Mouse (Mus musculus) midbrain, embryonic 13.5 days (tissue): ENCODE results near the gene Syn3. TPM values are rescaled to one million over a fixed set of nuclear protein-coding genes. Genes with fewer than 3 reads are reported as not detected.
"Not testable (repeated sequence)": the region's sequence is repeated elsewhere in the genome, so short reads cannot be mapped to it uniquely, and the experiment has no call there.

Experiments used
- ATAC-seq: fragments of 200-750 bp; cut with Nextera tagmentation; 2 replicates; pipeline ENCODE4 v1.8.0; 2017; ENCODE audit warnings: mild to moderate bottlenecking, moderate TSS enrichment, moderate library complexity
- H3K27ac ChIP-seq: fragments of 300-500 bp; sonication (generic); 2 replicates; pipeline ENCODE4 v1.5.1; 2015; ENCODE audit warnings: inconsistent platforms, mild to moderate bottlenecking, moderate library complexity
- H3K27me3 ChIP-seq: fragments of 300-500 bp; sonication (generic); 2 replicates; pipeline ENCODE4 v1.6.1; 2015; ENCODE audit warnings: mild to moderate bottlenecking, inconsistent platforms
- H3K36me3 ChIP-seq: fragments of 300-500 bp; sonication (generic); 2 replicates; pipeline ENCODE4 v1.6.1; 2015; ENCODE audit warnings: mild to moderate bottlenecking, inconsistent platforms
- H3K4me1 ChIP-seq: fragments of 300-500 bp; sonication (generic); replicated peaks from 2 replicates; pipeline ENCODE4 v1.6.1; 2015; ENCODE audit warnings: inconsistent platforms
- H3K4me2 ChIP-seq: fragments of 300-500 bp; sonication (generic); replicated peaks from 2 replicates; pipeline ENCODE4 v1.6.1; 2015; ENCODE audit warnings: moderate library complexity, mild to moderate bottlenecking, inconsistent platforms
- H3K4me3 ChIP-seq: fragments of 300-500 bp; sonication (generic); replicated peaks from 2 replicates; pipeline ENCODE4 v1.5.1; 2015; ENCODE audit warnings: mild to moderate bottlenecking, inconsistent platforms
- H3K9ac ChIP-seq: fragments of 300-500 bp; sonication (generic); replicated peaks from 2 replicates; pipeline ENCODE4 v1.6.1; 2015; ENCODE audit warnings: mild to moderate bottlenecking, inconsistent platforms
- H3K9me3 ChIP-seq: fragments of 300-500 bp; sonication (generic); 2 replicates; pipeline ENCODE4 v1.6.1; 2016; ENCODE audit warnings: mild to moderate bottlenecking, inconsistent platforms
- WGBS: fragments of 180-500 bp; shearing (Covaris S2); methylation state at CpG from one replicate; pipeline ENCODE4 v1.1.7; 2015; 5-methylcytosine and 5-hydroxymethylcytosine counted together
- polyA plus RNA-seq: library from polyadenylated mRNA; unstranded; fragments of >200 nt; fragmentation: Nextera tagmentation; extraction: Ambion mirVana; gene quantifications from 2 replicates; pipeline ENCODE4 v1.2.1, GENCODE M21; 2015

The Syn3 gene
- polyA plus RNA-seq, 1 experiment from 2014 or later, result 13.8 TPM

DNA sequence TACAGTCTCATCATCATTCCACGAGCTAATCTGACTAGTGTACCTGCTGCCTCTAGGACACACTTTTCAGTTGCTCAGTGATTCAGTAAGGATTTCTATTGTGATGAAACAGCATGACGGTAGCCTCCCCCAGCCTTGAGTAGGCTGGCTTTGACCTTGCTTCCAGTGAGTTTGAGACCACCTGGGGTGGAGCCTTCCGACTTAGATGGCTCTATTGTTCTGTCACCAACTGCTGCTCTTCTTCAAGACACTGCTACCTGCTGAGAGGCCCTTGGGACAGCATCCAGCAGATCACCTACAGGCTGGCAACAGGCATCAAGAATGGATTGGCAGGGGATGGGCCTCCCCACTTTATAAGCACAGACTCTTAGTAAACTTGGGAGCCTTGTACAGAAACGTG lies 63.7 kb downstream of the Syn3 start:
- not testable (repeated sequence) for H3K9ac ChIP-seq
- WGBS, result 44% methylated on average over 4 of the region's 4 CpGs

DNA sequence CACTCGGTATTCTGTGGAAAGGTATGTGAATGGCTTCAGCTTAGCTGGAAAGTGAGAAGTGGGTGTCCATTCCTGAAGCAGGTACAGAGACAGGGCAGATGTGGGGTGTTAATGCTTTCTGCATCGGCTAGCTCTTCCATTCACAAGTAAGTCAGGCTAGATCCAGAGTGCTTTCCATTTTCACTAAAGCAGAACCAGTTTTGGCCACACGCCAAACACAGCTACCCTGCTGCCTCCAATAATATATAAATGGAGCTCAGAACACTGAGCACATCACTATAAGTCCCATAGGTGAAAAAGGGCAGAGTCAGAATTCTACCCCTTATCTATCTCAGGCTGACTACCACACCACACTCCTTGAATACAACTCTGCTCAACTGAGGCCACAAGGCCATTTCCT lies 69.0 kb downstream of the Syn3 start:
- Histone ChIP-seq H3K9me3 (no peaks in the 10 kb centered on the region), H3K27ac (no peak overlapping the region), H3K9ac (no peak overlapping the region), H3K36me3 (no peaks in the 10 kb centered on the region), H3K4me2 (no peak overlapping the region), H3K4me3 (no peak overlapping the region), H3K27me3 (no peaks in the 10 kb centered on the region), H3K4me1 (peaks cover 9% of the 10 kb centered on the region; the same call in 1 of the 2 replicates)
- no peak for ATAC-seq
- 84% methylated on average over 3 of the region's 3 CpGs for WGBS

More for the DNA sequence above, 63.7 kb downstream of the Syn3 start:
- not testable (repeated sequence) for H3K4me3 ChIP-seq, H3K9me3 ChIP-seq, H3K4me2 ChIP-seq, H3K27me3 ChIP-seq, H3K27ac ChIP-seq, ATAC-seq, H3K36me3 ChIP-seq, H3K4me1 ChIP-seq

DNA sequence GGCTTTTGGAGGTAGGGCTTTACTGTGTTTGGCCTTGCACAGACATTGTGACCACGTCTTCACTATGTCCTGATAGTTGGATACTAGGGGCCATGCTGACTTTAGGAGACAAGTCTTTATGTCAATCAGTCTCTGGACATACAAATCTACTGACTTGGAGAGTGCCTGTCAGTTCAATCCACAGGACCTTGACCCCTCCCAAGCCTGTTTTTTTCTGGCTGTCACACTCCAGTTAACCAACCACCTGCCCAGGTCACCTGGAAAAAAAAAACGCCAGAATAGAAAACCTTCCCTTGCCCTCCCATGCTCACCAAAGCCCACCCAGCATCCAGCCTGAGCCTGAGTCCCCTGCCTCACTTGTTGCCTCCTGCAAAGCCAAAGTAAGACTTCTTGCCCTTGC lies 70.7 kb downstream of the Syn3 start:
- H3K27me3 ChIP-seq, result no peaks in the 10 kb centered on the region
- H3K4me3 ChIP-seq, result no peak overlapping the region
- no peak overlapping the region for H3K27ac ChIP-seq
- H3K4me1 ChIP-seq, result peaks cover 9% of the 10 kb centered on the region; the same call in 1 of the 2 replicates
- no peak overlapping the region for H3K9ac ChIP-seq
- no peaks in the 10 kb centered on the region for H3K36me3 ChIP-seq
- no peak for ATAC-seq
- H3K9me3 ChIP-seq, result no peaks in the 10 kb centered on the region
- H3K4me2 ChIP-seq, result no peak overlapping the region
- WGBS, result 67% methylated on average over 2 of the region's 2 CpGs

DNA sequence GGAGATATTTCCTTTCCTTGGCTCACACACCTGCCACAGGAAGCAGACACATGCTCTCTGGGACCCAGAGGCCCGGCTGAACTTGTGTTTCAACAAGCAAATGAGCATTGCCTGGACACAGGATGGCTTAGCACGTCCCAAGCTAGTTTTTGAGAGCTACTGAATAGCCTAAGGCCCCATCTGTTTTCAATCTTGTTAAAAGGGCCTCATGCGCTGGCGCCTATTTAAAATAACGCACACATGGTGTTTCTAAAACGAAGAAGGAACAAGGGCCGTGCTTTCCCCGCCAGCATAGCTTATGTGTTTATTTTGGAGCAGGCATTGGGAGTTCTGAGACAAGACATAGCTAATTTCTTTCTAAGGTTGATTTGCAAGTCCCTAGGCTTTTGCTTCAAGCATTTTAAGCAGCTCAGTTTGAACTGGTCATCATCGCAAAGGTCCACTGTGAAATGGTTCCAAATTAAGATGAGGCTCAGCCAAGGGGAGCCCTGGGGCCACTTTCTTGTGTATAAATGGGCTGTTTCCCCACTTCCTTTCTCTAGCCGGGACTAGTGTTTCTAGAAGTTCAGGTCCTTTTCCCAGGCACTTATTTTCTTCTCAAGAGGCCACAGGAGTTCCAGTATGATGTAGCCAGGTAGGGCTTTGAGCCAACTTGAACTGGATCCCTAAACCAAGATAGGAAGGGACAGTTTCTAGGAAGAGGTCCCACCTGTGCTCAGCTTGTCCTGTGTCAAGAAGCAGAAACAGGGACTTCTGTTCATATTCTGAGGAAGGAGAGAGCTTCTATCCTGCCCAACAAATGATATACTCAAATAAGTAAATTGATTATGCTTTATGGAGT lies 72.8 kb downstream of the Syn3 start:
- H3K27ac ChIP-seq, result no peak overlapping the region

DNA sequence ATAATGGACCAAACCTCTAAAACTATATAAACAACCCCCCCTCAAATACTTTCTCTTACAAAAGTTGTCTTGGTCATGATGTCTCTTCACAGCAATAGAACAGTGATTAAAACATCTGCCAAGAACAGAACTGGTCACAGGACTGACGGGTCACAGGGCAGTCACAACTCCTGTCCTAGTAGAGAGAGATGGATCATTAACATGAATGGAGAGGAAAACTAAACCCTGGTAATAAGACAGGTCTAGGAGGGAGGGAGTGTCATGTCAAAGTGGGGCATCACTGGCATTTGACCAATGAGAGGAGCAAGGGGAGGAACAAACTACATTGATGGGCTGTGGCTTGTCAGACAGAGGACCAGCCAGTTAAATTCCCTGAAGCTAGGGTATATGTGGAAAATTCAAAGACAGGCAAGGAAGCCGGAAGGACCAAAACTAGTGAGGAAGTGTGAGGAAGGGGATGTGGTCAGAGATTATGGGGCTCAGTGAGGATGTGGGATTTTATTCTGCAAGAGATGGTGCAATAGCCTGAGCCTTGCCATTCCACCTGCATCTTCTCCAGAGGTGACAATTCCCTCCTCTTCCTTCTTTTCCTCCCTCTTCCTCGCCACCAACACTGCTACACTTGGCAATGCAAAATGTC lies 76.8 kb downstream of the Syn3 start:
- no peak overlapping the region for H3K4me3 ChIP-seq
- ATAC-seq, result no peak
- no peaks in the 10 kb centered on the region for H3K36me3 ChIP-seq
- H3K4me1 ChIP-seq, result peaks cover 9% of the 10 kb centered on the region; the same call in 1 of the 2 replicates
- H3K4me2 ChIP-seq, result no peak overlapping the region
- 96% methylated on average over 3 of the region's 3 CpGs for WGBS
- H3K9me3 ChIP-seq, result no peaks in the 10 kb centered on the region
- no peak overlapping the region for H3K9ac ChIP-seq
- no peak overlapping the region for H3K27ac ChIP-seq
- H3K27me3 ChIP-seq, result no peaks in the 10 kb centered on the region

More for the DNA sequence above, 72.8 kb downstream of the Syn3 start:
- Histone ChIP-seq H3K4me2 (no peak overlapping the region), H3K9ac (no peak overlapping the region), H3K36me3 (no peaks in the 10 kb centered on the region), H3K9me3 (no peaks in the 10 kb centered on the region), H3K4me3 (no peak overlapping the region), H3K27me3 (no peaks in the 10 kb centered on the region), H3K4me1 (peaks cover 9% of the 10 kb centered on the region; the same call in 1 of the 2 replicates)
- 60% methylated on average over 10 of the region's 10 CpGs for WGBS
- no peak for ATAC-seq

DNA sequence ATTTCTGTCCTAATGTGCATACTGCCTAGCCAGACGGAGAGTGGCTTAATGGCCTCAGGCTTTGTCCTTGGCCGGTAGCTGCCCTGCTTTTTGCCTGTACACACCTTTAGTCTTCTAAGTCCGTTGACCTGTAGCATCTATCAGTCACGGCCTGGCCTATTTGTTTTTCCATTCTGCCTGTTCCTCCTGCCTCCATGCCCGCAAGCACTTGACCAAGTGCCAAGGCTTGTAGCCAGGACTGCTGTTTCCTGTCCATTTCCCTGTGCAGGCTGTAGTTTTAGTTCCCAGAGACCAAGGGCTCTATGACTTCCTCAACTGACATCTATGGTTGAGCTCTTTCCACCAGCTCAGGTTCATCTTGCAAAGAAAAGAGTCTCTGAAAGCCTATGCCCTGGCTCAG lies 79.8 kb downstream of the Syn3 start:
- no peaks in the 10 kb centered on the region for H3K27me3 ChIP-seq
- no peaks in the 10 kb centered on the region for H3K4me1 ChIP-seq
- H3K4me3 ChIP-seq, result no peak overlapping the region
- H3K9me3 ChIP-seq, result no peaks in the 10 kb centered on the region
- 91% methylated on average over 5 of the region's 5 CpGs for WGBS
- no peaks in the 10 kb centered on the region for H3K36me3 ChIP-seq
- ATAC-seq, result no peak
- H3K4me2 ChIP-seq, result no peak overlapping the region
- no peak overlapping the region for H3K9ac ChIP-seq
- no peak overlapping the region for H3K27ac ChIP-seq

DNA sequence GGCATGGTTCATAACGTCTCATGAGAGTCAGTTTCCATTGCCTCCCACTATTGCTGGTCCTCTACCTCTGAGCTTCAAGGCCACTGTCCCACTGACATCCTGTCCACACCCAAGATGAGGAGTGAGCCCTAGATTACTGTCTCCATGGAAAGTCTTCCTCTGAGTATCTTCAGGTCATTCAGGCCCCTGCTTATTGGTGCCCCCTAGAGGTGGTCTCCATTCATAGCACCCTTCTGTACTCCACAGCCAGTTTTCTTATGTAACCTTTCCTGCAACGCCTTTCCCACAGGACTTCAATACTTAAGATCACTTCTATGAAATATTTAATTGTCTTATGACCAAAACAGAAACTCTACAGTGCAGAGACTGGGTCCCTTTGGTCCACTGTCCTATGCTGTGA lies 80.4 kb downstream of the Syn3 start:
- no peak overlapping the region for H3K4me2 ChIP-seq
- ATAC-seq, result no peak
- 86% methylated on average over 2 of the region's 2 CpGs for WGBS
- no peak overlapping the region for H3K27ac ChIP-seq
- no peaks in the 10 kb centered on the region for H3K27me3 ChIP-seq
- no peaks in the 10 kb centered on the region for H3K36me3 ChIP-seq
- H3K4me1 ChIP-seq, result no peaks in the 10 kb centered on the region
- H3K9ac ChIP-seq, result no peak overlapping the region
- no peak overlapping the region for H3K4me3 ChIP-seq
- H3K9me3 ChIP-seq, result no peaks in the 10 kb centered on the region

DNA sequence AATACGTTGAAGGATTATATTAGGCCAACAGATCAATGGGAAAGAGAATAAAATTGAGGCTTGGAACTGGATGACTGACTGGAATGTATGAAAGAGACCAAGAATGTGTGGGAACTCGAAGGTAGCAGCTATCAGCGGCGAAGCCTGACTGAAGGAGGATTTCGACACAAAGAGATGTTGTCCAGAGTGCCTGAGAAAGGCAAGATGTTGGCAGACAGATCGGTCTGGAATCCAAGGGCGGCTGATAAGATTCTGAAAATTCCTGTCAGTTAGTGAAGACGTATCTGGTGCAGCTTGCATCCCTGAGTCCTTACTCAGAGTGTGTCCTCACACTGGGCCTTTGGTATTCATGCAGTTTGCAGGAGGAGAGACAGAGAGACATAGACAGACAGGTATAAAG lies 81.9 kb downstream of the Syn3 start:
- Histone ChIP-seq H3K27ac (no peak overlapping the region), H3K4me2 (no peak overlapping the region), H3K36me3 (no peaks in the 10 kb centered on the region), H3K9me3 (no peaks in the 10 kb centered on the region), H3K9ac (no peak overlapping the region), H3K27me3 (no peaks in the 10 kb centered on the region), H3K4me3 (no peak overlapping the region), H3K4me1 (no peaks in the 10 kb centered on the region)
- ATAC-seq, result no peak
- WGBS, result 86% methylated on average over 8 of the region's 8 CpGs

DNA sequence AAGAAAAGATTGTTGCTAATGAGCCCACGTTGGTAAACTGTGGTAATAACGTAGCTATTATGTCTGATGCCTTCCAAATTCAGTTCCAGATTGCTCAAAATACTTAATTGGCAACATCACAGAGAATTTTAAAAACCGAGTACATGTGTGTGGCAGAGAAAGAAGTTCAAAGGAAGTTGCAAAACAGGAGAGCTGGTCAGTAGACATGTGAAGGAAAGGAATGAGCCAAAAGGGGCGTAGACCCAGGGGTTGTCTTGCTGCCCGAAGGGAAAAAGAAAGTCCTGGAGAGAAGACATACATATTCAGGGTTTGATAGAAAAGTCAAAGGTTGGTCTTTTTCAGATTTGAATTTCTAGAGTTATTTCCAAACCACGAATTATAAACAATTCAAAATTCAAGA lies 87.8 kb downstream of the Syn3 start:
- Histone ChIP-seq H3K9ac (no peak overlapping the region), H3K4me2 (no peak overlapping the region), H3K27me3 (no peaks in the 10 kb centered on the region), H3K4me3 (no peak overlapping the region), H3K4me1 (no peaks in the 10 kb centered on the region), H3K27ac (no peak overlapping the region), H3K36me3 (0 out of 2 replicates have a peak, but pooled peaks cover 4% of the 10 kb centered on the region), H3K9me3 (no peaks in the 10 kb centered on the region)
- no peak for ATAC-seq
- WGBS, result 78% methylated on average over 6 of the region's 6 CpGs

DNA sequence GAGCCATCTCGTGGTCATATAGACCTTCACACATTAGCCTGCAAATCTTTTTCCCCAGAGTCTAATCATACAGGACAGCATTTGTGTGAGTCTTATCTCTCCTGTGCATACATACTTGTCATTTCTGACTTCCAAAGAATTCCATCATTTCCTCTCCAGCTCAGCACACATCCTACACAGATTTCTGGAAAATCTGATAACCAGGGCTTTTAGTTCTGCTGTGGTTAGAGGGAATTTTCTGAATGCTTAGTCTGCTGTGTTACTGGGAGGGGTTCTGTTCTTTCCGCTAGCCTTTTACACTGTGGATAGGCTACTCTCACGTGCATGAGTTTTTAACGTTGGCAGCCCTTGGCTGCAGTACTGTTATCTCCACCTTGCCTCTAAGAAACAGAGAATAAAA lies 91.7 kb downstream of the Syn3 start:
- H3K4me1 ChIP-seq, result no peaks in the 10 kb centered on the region
- H3K27me3 ChIP-seq, result no peaks in the 10 kb centered on the region
- H3K9me3 ChIP-seq, result no peaks in the 10 kb centered on the region
- WGBS, result 80% methylated on average over 4 of the region's 4 CpGs
- no peak overlapping the region for H3K27ac ChIP-seq
- no peak overlapping the region for H3K4me3 ChIP-seq
- H3K9ac ChIP-seq, result no peak overlapping the region
- 0 out of 2 replicates have a peak, but pooled peaks cover 6% of the 10 kb centered on the region for H3K36me3 ChIP-seq
- ATAC-seq, result no peak
- H3K4me2 ChIP-seq, result no peak overlapping the region

DNA sequence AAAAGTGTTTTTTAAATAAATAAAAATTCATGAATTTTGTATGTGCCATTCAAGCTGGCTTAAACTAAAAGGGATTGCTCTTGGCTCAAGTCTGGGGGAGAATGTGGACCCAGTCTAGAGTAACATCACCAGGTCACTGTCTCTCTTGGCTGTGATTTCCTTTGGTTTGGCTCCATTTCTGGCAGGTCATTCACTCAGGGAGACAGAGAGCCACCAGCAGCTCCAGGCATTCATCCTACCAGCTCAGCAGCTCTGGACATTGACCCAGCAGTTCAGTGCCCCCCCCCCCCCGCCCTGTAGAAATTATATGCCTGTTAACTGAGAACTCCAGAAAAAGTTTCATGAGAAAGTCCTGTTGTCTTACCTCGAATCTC lies 100.4 kb downstream of the Syn3 start:
- Histone ChIP-seq H3K4me1 (no peaks in the 10 kb centered on the region), H3K27ac (no peak overlapping the region), H3K36me3 (no peaks in the 10 kb centered on the region), H3K27me3 (no peaks in the 10 kb centered on the region), H3K9me3 (no peaks in the 10 kb centered on the region), H3K9ac (no peak overlapping the region), H3K4me2 (no peak overlapping the region), H3K4me3 (no peak overlapping the region)
- ATAC-seq, result no peak
- 75% methylated on average over 2 of the region's 2 CpGs for WGBS

DNA sequence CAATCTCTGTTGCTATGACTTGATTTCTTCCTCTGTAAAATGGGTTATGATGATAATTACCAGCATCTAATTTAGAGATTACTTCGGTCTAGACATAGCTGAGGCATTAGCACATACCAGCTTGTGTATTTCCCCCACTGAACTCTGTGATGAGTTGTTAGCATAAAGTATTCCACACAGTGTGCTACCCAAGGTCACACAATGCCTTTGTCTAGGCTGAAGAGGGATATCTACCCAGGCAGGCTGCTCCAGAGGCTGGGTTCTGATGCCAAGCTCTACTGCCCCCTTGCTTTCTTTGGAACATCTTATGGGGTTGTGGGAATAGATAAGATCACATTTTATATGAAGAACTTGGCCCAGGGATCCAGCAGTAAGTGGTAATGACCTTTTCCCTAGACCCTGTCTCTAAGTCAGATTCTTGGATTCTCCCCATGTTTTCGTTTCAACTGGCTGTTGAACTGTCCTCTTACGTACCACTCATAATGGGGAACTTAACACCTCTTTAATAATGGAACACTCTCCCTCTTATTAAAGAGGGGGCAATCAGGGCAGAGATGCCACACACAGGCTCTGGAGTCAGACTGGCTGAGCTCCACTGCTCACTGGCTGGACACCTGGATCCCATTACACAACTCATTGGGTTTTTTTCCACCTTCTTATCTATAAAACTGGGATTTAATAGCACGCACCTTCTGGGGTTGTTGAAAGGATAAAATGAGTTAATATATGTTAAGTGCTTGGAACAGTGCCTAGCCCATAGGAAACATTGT lies 100.9 kb downstream of the Syn3 start:
- Histone ChIP-seq H3K4me1 (no peaks in the 10 kb centered on the region), H3K27ac (no peak overlapping the region), H3K4me2 (no peak overlapping the region), H3K27me3 (no peaks in the 10 kb centered on the region), H3K9ac (no peak overlapping the region), H3K4me3 (no peak overlapping the region), H3K36me3 (no peaks in the 10 kb centered on the region), H3K9me3 (no peaks in the 10 kb centered on the region)
- 89% methylated on average over 4 of the region's 4 CpGs for WGBS
- no peak for ATAC-seq
